Mouse (Mus musculus): ENCODE measurements around the gene Wipf2.
"Not testable (repeated sequence)": the region's sequence is repeated elsewhere in the genome, so short reads cannot be mapped to it uniquely, and the experiment has no call there.

Gene Wipf2

GRCm38 (mm10) chr11:98863028-98863750, at the start of gene Wipf2:
TSS of gene Wipf2 (plus strand) at chr11:98863638.
- in situ Hi-C loops (cut with MboI; ENCODE audit: low pct_unique_long_range_greater_than_20kb in 1 of 2, low sequenced_read_pairs in 2 of 2, unreplicated experiment in 1 of 2): no loop called here

DNA sequence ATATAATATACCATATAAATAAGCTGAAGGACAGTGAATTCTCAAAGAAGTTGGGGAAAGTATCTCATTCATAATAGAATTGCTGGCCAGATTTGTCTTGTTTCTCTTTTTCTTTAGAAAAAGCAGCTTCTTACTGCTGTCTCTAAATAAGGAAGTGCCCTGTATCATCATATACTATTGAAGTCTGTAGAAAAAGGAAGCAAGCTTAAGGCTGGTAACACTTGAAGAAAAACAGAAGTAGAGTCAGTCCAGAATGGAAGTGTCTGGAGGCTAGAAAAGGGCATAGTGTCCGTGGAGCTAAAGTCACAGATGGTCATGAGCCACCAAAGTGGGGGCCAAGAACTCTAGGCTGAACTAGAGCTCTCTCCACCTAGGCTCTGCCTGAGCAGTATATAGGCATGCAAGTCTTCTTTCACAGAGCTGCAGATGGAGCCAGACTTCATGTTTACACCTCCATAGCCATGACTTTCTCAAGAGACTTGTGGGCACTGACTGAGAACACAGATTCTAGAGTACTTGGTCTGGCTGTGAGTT, 46.7 kb upstream of the Wipf2 start:
- in situ Hi-C loops (cut with MboI; ENCODE audit: low pct_unique_long_range_greater_than_20kb in 1 of 2, low sequenced_read_pairs in 2 of 2, unreplicated experiment in 1 of 2): no loop called here

GRCm38 (mm10) chr11:98820968-98821367, 42.5 kb upstream of the Wipf2 start:
- in situ Hi-C loops (cut with MboI; ENCODE audit: low pct_unique_long_range_greater_than_20kb in 1 of 2, low sequenced_read_pairs in 2 of 2, unreplicated experiment in 1 of 2): no loop called here

DNA sequence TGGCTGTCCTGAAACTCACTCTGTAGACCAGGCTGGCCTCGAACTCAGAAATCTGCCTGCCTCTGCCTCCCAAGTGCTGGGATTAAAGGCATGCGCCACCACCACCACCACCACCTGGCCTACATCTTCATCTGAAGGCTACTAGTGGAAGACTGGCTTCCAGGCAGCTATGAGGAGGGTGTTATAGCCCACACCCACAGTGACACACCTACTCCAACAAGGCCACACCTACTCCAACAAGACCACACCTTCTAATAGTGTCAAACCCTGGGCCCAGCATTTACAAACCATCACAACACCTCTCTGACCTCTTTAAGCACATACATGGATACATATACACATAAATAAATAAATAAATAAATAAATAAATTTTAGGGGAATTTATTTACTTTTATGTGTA, 37.4 kb upstream of the Wipf2 start:
- in situ Hi-C loops (cut with MboI; ENCODE audit: low pct_unique_long_range_greater_than_20kb in 1 of 2, low sequenced_read_pairs in 2 of 2, unreplicated experiment in 1 of 2): not testable (repeated sequence)

GRCm38 (mm10) chr11:98827877-98828276, 35.6 kb upstream of the Wipf2 start:
- in situ Hi-C loops (cut with MboI; ENCODE audit: low pct_unique_long_range_greater_than_20kb in 1 of 2, low sequenced_read_pairs in 2 of 2, unreplicated experiment in 1 of 2): no loop called here

- in situ Hi-C loops (cut with MboI; ENCODE audit: low pct_unique_long_range_greater_than_20kb in 1 of 2, low sequenced_read_pairs in 2 of 2, unreplicated experiment in 1 of 2): no loop called here
These were observed 34.2 kb upstream of the Wipf2 start for GRCm38 (mm10) chr11:98829091-98829775.

DNA sequence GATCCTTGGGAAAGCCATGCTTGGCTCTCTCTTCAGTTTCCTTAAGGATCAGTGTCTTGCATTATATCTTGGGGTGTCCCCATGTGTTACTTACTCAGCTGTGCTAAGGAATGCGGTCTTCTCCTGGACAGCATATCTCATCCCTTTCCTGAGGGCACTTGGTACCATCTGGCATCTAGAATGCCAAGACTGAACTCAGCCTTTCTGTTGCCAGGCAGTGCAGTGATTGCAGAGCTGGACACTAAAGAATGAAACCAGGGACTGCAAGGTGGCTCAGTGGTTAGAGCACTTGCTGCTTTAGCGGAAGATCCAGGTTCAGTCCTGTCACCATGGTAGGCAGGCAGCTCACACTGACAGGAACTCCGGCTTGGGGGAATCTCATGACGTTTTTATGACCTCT, 33.6 kb upstream of the Wipf2 start:
- in situ Hi-C loops (cut with MboI; ENCODE audit: low pct_unique_long_range_greater_than_20kb in 1 of 2, low sequenced_read_pairs in 2 of 2, unreplicated experiment in 1 of 2): no loop called here

- in situ Hi-C loops (cut with MboI; ENCODE audit: low pct_unique_long_range_greater_than_20kb in 1 of 2, low sequenced_read_pairs in 2 of 2, unreplicated experiment in 1 of 2): no loop called here
These were observed 28.1 kb upstream of the Wipf2 start for GRCm38 (mm10) chr11:98835296-98835695.

DNA sequence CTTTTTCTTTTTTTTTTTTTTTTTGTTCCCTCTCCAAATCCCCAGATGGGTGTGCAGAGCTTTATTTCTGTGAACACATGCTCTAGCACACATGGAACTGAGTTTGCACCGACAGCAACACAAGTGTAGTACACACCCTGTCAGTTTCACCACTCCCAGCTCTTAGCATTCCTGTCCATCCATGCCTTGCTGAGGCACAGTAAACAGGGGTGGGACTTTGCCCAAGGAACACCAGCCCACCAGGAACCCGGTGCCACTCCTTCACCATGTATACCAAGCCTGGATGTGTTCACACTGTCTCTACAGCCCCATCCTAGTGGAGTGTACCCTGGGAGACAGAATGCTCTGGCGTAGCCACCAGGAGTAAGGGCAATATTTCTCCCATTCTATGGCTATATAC, 27.7 kb upstream of the Wipf2 start:
- in situ Hi-C loops (cut with MboI; ENCODE audit: low pct_unique_long_range_greater_than_20kb in 1 of 2, low sequenced_read_pairs in 2 of 2, unreplicated experiment in 1 of 2): no loop called here

DNA sequence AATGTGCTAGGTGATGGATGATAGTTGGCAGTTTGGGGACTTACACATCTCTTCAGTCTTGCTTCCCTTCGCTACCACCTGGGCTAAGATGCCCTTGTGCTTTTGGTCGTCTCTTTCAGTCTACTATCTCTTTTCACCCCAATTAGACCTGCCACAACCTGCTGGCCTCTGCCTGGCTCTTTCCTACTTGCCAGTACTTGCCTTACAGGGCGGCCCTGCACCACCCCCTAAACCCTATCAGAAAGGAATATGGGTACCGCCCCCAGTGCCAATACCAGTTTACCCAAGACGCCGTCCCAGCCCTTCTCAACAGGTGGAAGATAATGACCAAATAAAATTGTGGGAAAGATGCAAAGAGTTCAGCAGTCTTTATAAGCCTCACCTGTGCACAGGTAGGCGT, 27.3 kb upstream of the Wipf2 start:
- in situ Hi-C loops (cut with MboI; ENCODE audit: low pct_unique_long_range_greater_than_20kb in 1 of 2, low sequenced_read_pairs in 2 of 2, unreplicated experiment in 1 of 2): no loop called here

DNA sequence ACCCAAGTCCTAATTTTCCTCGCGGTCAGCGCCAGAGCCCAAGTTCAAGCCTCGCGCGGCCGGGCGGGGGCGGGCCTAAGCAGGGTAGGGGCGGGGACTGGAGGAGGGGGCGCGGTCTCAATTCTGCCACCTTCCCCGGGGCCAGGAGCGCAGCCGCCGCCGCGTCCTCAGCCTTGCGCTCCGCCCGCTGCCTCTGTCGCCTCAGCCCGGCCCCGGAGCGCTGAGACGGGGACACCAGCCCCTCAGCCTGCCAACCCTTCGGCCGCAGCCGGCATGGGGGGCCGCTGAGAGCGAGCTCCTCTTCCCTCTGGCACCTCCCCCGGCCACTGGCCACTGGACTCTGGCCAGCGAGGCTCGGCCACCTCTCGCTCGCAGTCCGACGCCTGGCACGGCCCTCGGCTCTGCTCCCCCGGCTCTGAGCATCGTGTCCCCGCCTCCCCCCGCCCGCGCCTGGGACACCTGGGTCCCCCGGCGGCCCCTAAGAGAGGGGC, 26.7 kb upstream of the Wipf2 start, which contains the start of gene Rapgefl1:
Gene Rapgefl1, plus strand, starts transcription at position 135 of the 491 bp plus-strand sequence.
- in situ Hi-C loops (cut with MboI; ENCODE audit: low pct_unique_long_range_greater_than_20kb in 1 of 2, low sequenced_read_pairs in 2 of 2, unreplicated experiment in 1 of 2): no loop called here

DNA sequence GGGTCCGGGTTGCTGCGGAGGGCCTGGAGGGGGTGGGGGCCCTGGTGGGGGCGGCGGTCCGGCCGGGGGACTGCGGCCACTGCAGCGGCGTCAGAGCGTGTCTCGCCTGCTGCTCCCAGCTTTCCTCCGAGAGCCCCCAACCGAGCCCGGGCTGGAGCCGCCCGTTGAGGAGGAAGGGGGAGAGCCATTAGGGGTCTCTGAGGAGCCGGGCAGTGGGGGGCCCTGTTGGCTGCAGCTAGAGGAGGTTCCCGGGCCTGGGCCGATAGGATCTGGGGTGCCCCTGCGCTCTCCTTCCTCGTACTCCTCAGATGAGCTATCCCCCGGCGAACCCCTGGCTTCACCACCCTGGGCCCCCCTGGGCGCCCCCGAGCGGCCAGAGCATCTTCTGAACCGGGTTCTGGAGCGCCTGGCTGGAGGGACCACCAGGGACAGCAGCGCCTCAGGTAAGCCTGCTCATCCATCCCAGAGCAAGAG, 26.2 kb upstream of the Wipf2 start:
- in situ Hi-C loops (cut with MboI; ENCODE audit: low pct_unique_long_range_greater_than_20kb in 1 of 2, low sequenced_read_pairs in 2 of 2, unreplicated experiment in 1 of 2): no loop called here

DNA sequence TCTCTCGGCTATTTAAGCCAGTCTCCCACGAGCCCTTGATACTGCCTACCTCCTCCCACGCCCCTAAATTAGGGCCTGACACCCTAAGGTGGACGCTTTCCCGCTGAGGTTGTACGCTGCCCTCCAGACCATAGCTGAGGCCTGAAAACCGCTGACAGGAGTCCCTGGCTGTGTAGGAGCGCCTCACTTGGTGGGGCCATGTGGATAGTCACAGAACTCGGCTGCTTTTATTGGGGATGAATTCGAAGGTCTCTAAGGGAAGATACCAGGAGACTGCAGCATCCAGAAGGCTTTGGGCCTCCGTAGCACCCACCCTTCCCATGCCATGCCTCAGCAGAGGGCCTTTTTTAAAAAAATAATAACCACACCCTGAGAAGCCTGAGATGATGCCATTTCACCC, 25.5 kb upstream of the Wipf2 start:
- in situ Hi-C loops (cut with MboI; ENCODE audit: low pct_unique_long_range_greater_than_20kb in 1 of 2, low sequenced_read_pairs in 2 of 2, unreplicated experiment in 1 of 2): no loop called here

DNA sequence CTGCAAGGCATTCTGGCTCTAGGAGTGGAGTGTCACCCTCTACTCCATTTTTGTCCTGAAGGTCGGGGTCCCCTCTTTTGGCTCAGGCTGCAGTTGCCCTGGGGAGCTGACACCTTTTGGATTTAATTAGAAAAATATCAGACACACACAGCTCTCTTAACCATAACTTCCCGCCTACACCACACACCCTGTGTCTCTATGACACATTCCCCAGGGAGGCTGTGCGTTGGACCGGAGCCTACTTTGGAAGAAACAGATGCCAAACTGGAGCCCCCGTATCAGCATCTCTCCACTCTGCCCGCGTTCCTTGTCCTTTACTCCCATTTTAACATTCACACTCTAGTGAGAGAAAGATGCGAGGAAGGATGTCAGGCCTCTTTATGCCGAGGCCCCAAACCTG, 24.9 kb upstream of the Wipf2 start:
- in situ Hi-C loops (cut with MboI; ENCODE audit: low pct_unique_long_range_greater_than_20kb in 1 of 2, low sequenced_read_pairs in 2 of 2, unreplicated experiment in 1 of 2): no loop called here

DNA sequence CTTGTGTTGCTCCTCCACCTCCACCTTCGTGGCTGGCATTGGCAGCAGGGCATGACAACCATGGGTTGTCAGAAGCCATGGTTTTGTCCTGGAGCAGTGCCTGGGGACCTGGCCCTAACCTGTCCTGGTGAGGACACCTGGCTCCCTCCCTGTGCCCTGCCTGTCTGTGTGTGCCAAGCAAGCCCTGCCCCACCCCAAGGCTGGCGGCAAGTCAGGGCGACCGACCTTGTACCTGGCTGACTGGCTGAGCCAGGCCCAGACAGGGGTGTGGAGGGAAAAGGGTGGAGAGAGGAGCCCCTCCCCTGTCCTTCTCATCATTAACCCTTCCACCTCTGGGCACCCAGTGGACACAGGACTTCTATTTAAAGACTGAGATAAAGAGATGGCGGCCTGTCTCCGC, 24.0 kb upstream of the Wipf2 start:
- in situ Hi-C loops (cut with MboI; ENCODE audit: low pct_unique_long_range_greater_than_20kb in 1 of 2, low sequenced_read_pairs in 2 of 2, unreplicated experiment in 1 of 2): no loop called here

GRCm38 (mm10) chr11:98839897-98840296, 23.5 kb upstream of the Wipf2 start:
- in situ Hi-C loops (cut with MboI; ENCODE audit: low pct_unique_long_range_greater_than_20kb in 1 of 2, low sequenced_read_pairs in 2 of 2, unreplicated experiment in 1 of 2): no loop called here

DNA sequence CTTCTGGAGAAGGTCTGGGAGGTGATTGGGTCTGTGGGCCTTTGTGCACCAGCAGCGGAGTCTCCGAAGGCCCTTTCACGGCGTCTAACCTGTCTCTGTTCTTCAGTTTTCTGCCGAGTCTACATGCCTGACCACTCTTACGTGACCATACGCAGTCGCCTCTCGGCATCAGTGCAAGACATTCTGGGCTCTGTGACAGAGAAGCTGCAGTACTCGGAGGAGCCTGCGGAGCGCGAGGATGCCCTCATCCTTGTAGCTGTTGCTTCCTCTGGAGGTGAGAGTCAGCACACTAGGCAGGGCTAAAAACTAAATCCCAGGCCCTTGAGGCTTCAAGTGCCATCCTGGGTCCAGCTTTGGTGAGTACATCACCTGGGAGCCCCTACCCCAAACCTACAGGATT, 17.4 kb upstream of the Wipf2 start:
- in situ Hi-C loops (cut with MboI; ENCODE audit: low pct_unique_long_range_greater_than_20kb in 1 of 2, low sequenced_read_pairs in 2 of 2, unreplicated experiment in 1 of 2): no loop called here

DNA sequence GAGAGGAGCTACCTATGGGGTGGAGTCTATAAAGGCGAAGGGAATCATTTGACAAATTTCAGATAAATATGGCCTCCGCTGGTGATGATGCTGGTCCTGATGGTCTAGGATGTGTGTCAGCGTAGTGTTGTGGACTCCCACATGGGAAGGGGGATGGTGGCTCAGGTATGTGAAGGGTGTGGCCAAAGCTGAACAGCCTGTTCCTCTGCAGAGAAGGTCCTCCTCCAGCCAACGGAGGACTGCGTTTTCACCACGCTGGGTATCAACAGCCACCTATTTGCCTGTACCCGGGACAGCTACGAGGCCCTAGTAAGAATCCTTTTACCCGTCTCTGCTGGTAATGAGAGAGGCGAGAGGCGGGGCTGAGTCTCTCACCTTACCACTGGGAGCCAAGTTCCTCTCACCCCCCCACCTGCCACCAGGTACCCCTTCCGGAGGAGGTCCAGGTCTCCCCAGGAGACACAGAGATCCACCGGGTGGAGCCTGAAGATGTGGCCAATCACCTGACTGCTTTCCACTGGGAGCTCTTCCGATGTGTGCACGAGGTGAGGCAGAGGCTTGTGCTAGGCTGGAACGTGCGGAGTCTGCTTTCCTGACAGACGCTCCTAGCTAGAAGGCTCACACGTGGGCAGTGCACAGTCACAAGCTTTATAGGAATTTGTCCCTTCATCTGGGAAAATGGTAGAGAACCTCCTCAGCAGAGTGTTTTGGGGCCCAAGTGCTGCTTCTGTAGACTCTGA, 16.4 kb upstream of the Wipf2 start:
- in situ Hi-C loops (cut with MboI; ENCODE audit: low pct_unique_long_range_greater_than_20kb in 1 of 2, low sequenced_read_pairs in 2 of 2, unreplicated experiment in 1 of 2): no loop called here

Measured in mouse embryonic stem cell (cell line).